Mouse (Mus musculus): ENCODE measurements around the gene Morc2b. TPM values are rescaled to one million over a fixed set of nuclear protein-coding genes. Genes with fewer than 3 reads are reported as not detected.
"Not testable (repeated sequence)": the region's sequence is repeated elsewhere in the genome, so short reads cannot be mapped to it uniquely, and the experiment has no call there.

The Morc2b gene
- total RNA-seq (2021), result under 1 TPM; 0.16 to 0.41 TPM
- long read RNA-seq, experiment 1, partial matches to known transcripts, result 1 of 1 reads
- long read RNA-seq, experiment 1, other reads (novel, unspliced or antisense), result 0 of 1 reads
- long read RNA-seq, experiment 2, result 0 reads

GRCm38 (mm10) chr17:33139261-33139820 is at the start of gene Morc2b:
Gene Morc2b, minus strand, starts transcription at chr17:33139683.
- DNase-seq, result no peak

- not testable (repeated sequence) for DNase-seq
Measured at GRCm38 (mm10) chr17:33168147-33168546, 28.7 kb upstream of the Morc2b start, which contains the start of gene Olfr55. Gene Olfr55, plus strand, starts transcription at chr17:33168447.

- no peak for DNase-seq
Measured at GRCm38 (mm10) chr17:33126257-33126656, 13.2 kb downstream of the Morc2b start.

GRCm38 (mm10) chr17:33124546-33124945 is 14.9 kb downstream of the Morc2b start:
- DNase-seq, result no peak

GRCm38 (mm10) chr17:33097396-33097795 is 42.1 kb downstream of the Morc2b start:
- no peak for DNase-seq

GRCm38 (mm10) chr17:33092391-33093193 is 46.9 kb downstream of the Morc2b start:
- peak; percentile 66 for DNase-seq

GRCm38 (mm10) chr17:33091630-33092029 is 47.9 kb downstream of the Morc2b start:
- no peak for DNase-seq

GRCm38 (mm10) chr17:33089220-33089949 is 50.1 kb downstream of the Morc2b start, which contains the start of gene Zfp563:
Gene Zfp563, plus strand, starts transcription at chr17:33089310.
- peak; percentile 94 for DNase-seq

- DNase-seq, result no peak
Measured at GRCm38 (mm10) chr17:33067958-33068357, 71.5 kb downstream of the Morc2b start, which contains the start of gene 4921501E09Rik. Gene 4921501E09Rik, minus strand, starts transcription at chr17:33068058.

Other genes starting within 250 kb of the Morc2b start
- gene Zfp870, start 248.0 kb downstream of the Morc2b start, total RNA-seq (2021), result 1 to 10 TPM; 6.1 to 7.2 TPM
- under 1 TPM; 0.18 to 0.29 TPM for gene Cyp4f14, start 222.3 kb downstream of the Morc2b start, total RNA-seq (2021)
- 1 to 10 TPM; 7.8 to 8.2 TPM for gene Cyp4f13, start 192.3 kb downstream of the Morc2b start, total RNA-seq (2021)
- gene Zfp472, start 173.9 kb downstream of the Morc2b start, total RNA-seq (2021), result 1 to 10 TPM in 1 of 2 experiments, under 1 TPM in 1; 0.87 to 1.1 TPM
- gene Zfp952, start 146.6 kb downstream of the Morc2b start, total RNA-seq (2021), result 1 to 10 TPM; 3.4 to 4.6 TPM
- 1 to 10 TPM; 1.7 to 2.8 TPM for gene Zfp763, start 106.3 kb downstream of the Morc2b start, total RNA-seq (2021)
- gene 4921501E09Rik, start 71.6 kb downstream of the Morc2b start, total RNA-seq (2021), result not detected
- gene Zfp563, start 50.4 kb downstream of the Morc2b start, total RNA-seq (2021), result 1 to 10 TPM; 3.2 to 3.9 TPM
- not detected for gene Olfr55, start 28.8 kb upstream of the Morc2b start, total RNA-seq (2021)
- gene Olfr239, start 51.6 kb upstream of the Morc2b start, total RNA-seq (2021), result not detected
- gene Olfr1564, start 82.0 kb upstream of the Morc2b start, total RNA-seq (2021), result under 1 TPM; 0.18 to 0.19 TPM
- 1 to 10 TPM; 5.0 to 5.1 TPM for gene Zfp955a, start 115.5 kb upstream of the Morc2b start, total RNA-seq (2021)
- not detected for gene Olfr63, start 125.0 kb upstream of the Morc2b start, total RNA-seq (2021)
- gene Zfp955b, start 149.9 kb upstream of the Morc2b start, total RNA-seq (2021), result 10 to 100 TPM; 10.4 to 10.9 TPM
- gene Zfp81, start 219.2 kb upstream of the Morc2b start, total RNA-seq (2021), result 1 to 10 TPM; 2.6 to 2.8 TPM

All from gastrocnemius, postnatal 25 days (tissue).